Mouse (Mus musculus): ENCODE data around the gene AI464131. TPM values are rescaled to one million over a fixed set of nuclear protein-coding genes. Genes with fewer than 3 reads are reported as not detected.
A peak's percentile ranks its signal among the peaks of the same experiment; 100 is the strongest.

AI464131 gene
- 8.3 and 10.9 TPM in 2 replicates for polyA plus RNA-seq (2014; fragmentation: Nextera tagmentation; extraction: Ambion mirVana)

- H3K4me2 ChIP-seq (replicated peaks; ENCODE audit: low read depth, low read length) = peak within 1 kb of the TSS; percentile 64
- H3K36me3 ChIP-seq (ENCODE audit: control insufficient read depth, insufficient read depth, low read length) = no peaks in the 10 kb centered on the region
- peak within 1 kb of the TSS; percentile 42 for H3K4me3 ChIP-seq (ENCODE audit: low read depth, low read length)
- H3K9me3 ChIP-seq (ENCODE audit: control insufficient read depth, low read length) = no peaks in the 10 kb centered on the region
- peak; percentile 98 for DNase-seq (ENCODE audit: low spot score)
- no peak within 1 kb of the TSS for H3K27ac ChIP-seq (ENCODE audit: low read depth, low read length)
- peaks cover 13% of the 10 kb centered on the region for H3K4me1 ChIP-seq (replicated peaks; ENCODE audit: control insufficient read depth, insufficient read depth, low read length)
- ATAC-seq (ENCODE audit: low FRiP score) = peak; percentile 92
- H3K9ac ChIP-seq (ENCODE audit: low read depth, low read length) = peak within 1 kb of the TSS; percentile 47
- peaks cover 41% of the 10 kb centered on the region for H3K27me3 ChIP-seq (ENCODE audit: control insufficient read depth, insufficient read depth, low read length)
- WGBS = under 1% methylated on average over 18 of the region's 18 CpGs
These were observed at the start of gene AI464131 for GRCm38 (mm10) chr4:41502986-41503412. Gene AI464131 (minus strand): TSS chr4:41503076.

DNA sequence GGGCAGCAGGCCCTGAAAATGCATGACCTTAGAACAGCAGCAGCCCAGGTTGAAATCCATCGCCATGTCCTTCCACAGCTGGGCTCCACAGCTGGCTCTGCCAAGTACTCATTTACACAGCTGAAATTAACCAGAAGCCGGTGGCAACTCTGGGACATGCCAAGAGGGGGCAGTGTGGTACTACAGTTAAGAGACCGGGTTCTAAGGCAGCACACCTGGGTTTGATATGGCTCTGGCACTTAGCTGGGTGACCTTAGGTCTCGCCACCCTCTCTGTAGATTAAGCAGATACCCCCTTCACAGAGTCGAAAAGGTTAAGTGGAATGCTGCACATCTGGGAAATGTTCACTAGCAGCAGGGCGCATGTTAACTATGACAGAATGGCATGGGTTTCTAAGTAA, 49.7 kb upstream of the AI464131 start:
- 40% methylated on average over 6 of the region's 6 CpGs for WGBS
- Histone ChIP-seq H3K9me3 (ENCODE audit: control insufficient read depth, low read length) (no peaks in the 10 kb centered on the region), H3K4me3 (ENCODE audit: low read depth, low read length) (no peak overlapping the region), H3K4me2 (replicated peaks; ENCODE audit: low read depth, low read length) (no peak overlapping the region), H3K27ac (ENCODE audit: low read depth, low read length) (no peak overlapping the region), H3K27me3 (ENCODE audit: control insufficient read depth, insufficient read depth, low read length) (no peaks in the 10 kb centered on the region), H3K9ac (ENCODE audit: low read depth, low read length) (no peak overlapping the region), H3K4me1 (replicated peaks; ENCODE audit: control insufficient read depth, insufficient read depth, low read length) (no peaks in the 10 kb centered on the region), H3K36me3 (ENCODE audit: control insufficient read depth, insufficient read depth, low read length) (no peaks in the 10 kb centered on the region)
- peak; percentile 85 for DNase-seq (ENCODE audit: low spot score)
- peak; percentile 38; the same call in 1 of the 2 replicates for ATAC-seq (ENCODE audit: low FRiP score)

- no peak for ATAC-seq (ENCODE audit: low FRiP score)
- DNase-seq (ENCODE audit: low spot score) = no peak
- WGBS = 80% methylated on average over 1 of the region's 1 CpGs
- Histone ChIP-seq H3K4me2 (replicated peaks; ENCODE audit: low read depth, low read length) (no peak overlapping the region), H3K9ac (ENCODE audit: low read depth, low read length) (no peak overlapping the region), H3K4me3 (ENCODE audit: low read depth, low read length) (no peak overlapping the region), H3K4me1 (replicated peaks; ENCODE audit: control insufficient read depth, insufficient read depth, low read length) (no peaks in the 10 kb centered on the region), H3K27me3 (ENCODE audit: control insufficient read depth, insufficient read depth, low read length) (no peaks in the 10 kb centered on the region), H3K9me3 (ENCODE audit: control insufficient read depth, low read length) (no peaks in the 10 kb centered on the region), H3K27ac (ENCODE audit: low read depth, low read length) (no peak overlapping the region), H3K36me3 (ENCODE audit: control insufficient read depth, insufficient read depth, low read length) (no peaks in the 10 kb centered on the region)
These were observed 44.2 kb upstream of the AI464131 start for GRCm38 (mm10) chr4:41547086-41547485.

GRCm38 (mm10) chr4:41545985-41546384, 43.1 kb upstream of the AI464131 start:
- ATAC-seq (ENCODE audit: low FRiP score) = no peak
- no peak overlapping the region for H3K27ac ChIP-seq (ENCODE audit: low read depth, low read length)
- no peak overlapping the region for H3K4me2 ChIP-seq (replicated peaks; ENCODE audit: low read depth, low read length)
- no peak overlapping the region for H3K4me3 ChIP-seq (ENCODE audit: low read depth, low read length)
- peak; percentile 53 for DNase-seq (ENCODE audit: low spot score)
- H3K9ac ChIP-seq (ENCODE audit: low read depth, low read length) = no peak overlapping the region
- no peaks in the 10 kb centered on the region for H3K27me3 ChIP-seq (ENCODE audit: control insufficient read depth, insufficient read depth, low read length)
- 23% methylated on average over 8 of the region's 8 CpGs for WGBS
- H3K36me3 ChIP-seq (ENCODE audit: control insufficient read depth, insufficient read depth, low read length) = no peaks in the 10 kb centered on the region
- no peaks in the 10 kb centered on the region for H3K4me1 ChIP-seq (replicated peaks; ENCODE audit: control insufficient read depth, insufficient read depth, low read length)
- H3K9me3 ChIP-seq (ENCODE audit: control insufficient read depth, low read length) = no peaks in the 10 kb centered on the region

- no peak for ATAC-seq (ENCODE audit: low FRiP score)
- no peak for DNase-seq (ENCODE audit: low spot score)
- Histone ChIP-seq H3K9ac (ENCODE audit: low read depth, low read length) (no peak overlapping the region), H3K9me3 (ENCODE audit: control insufficient read depth, low read length) (no peaks in the 10 kb centered on the region), H3K27ac (ENCODE audit: low read depth, low read length) (no peak overlapping the region), H3K4me2 (replicated peaks; ENCODE audit: low read depth, low read length) (no peak overlapping the region), H3K36me3 (ENCODE audit: control insufficient read depth, insufficient read depth, low read length) (no peaks in the 10 kb centered on the region), H3K27me3 (ENCODE audit: control insufficient read depth, insufficient read depth, low read length) (no peaks in the 10 kb centered on the region), H3K4me1 (replicated peaks; ENCODE audit: control insufficient read depth, insufficient read depth, low read length) (no peaks in the 10 kb centered on the region), H3K4me3 (ENCODE audit: low read depth, low read length) (no peak overlapping the region)
- 85% methylated on average over 8 of the region's 8 CpGs for WGBS
These were observed 39.3 kb upstream of the AI464131 start for GRCm38 (mm10) chr4:41542136-41542535.

- Histone ChIP-seq H3K9ac (ENCODE audit: low read depth, low read length) (no peak overlapping the region), H3K27ac (ENCODE audit: low read depth, low read length) (no peak overlapping the region), H3K4me3 (ENCODE audit: low read depth, low read length) (no peak overlapping the region), H3K27me3 (ENCODE audit: control insufficient read depth, insufficient read depth, low read length) (no peaks in the 10 kb centered on the region), H3K9me3 (ENCODE audit: control insufficient read depth, low read length) (no peaks in the 10 kb centered on the region), H3K4me1 (replicated peaks; ENCODE audit: control insufficient read depth, insufficient read depth, low read length) (no peaks in the 10 kb centered on the region), H3K4me2 (replicated peaks; ENCODE audit: low read depth, low read length) (no peak overlapping the region), H3K36me3 (ENCODE audit: control insufficient read depth, insufficient read depth, low read length) (no peaks in the 10 kb centered on the region)
- ATAC-seq (ENCODE audit: low FRiP score) (no peak), DNase-seq (ENCODE audit: low spot score) (no peak)
- WGBS = 76% methylated on average over 5 of the region's 5 CpGs
These were observed 32.0 kb upstream of the AI464131 start for GRCm38 (mm10) chr4:41534866-41535265.

- Histone ChIP-seq H3K27ac (ENCODE audit: low read depth, low read length) (no peak overlapping the region), H3K4me1 (replicated peaks; ENCODE audit: control insufficient read depth, insufficient read depth, low read length) (peaks cover 12% of the 10 kb centered on the region), H3K36me3 (ENCODE audit: control insufficient read depth, insufficient read depth, low read length) (no peaks in the 10 kb centered on the region), H3K4me2 (replicated peaks; ENCODE audit: low read depth, low read length) (no peak overlapping the region), H3K27me3 (ENCODE audit: control insufficient read depth, insufficient read depth, low read length) (no peaks in the 10 kb centered on the region), H3K9ac (ENCODE audit: low read depth, low read length) (no peak overlapping the region), H3K9me3 (ENCODE audit: control insufficient read depth, low read length) (no peaks in the 10 kb centered on the region), H3K4me3 (ENCODE audit: low read depth, low read length) (no peak overlapping the region)
- no peak for ATAC-seq (ENCODE audit: low FRiP score)
- WGBS = 22% methylated on average over 6 of the region's 6 CpGs
- DNase-seq (ENCODE audit: low spot score) = peak; percentile 64
These were observed 29.5 kb upstream of the AI464131 start for GRCm38 (mm10) chr4:41532420-41532819.

DNA sequence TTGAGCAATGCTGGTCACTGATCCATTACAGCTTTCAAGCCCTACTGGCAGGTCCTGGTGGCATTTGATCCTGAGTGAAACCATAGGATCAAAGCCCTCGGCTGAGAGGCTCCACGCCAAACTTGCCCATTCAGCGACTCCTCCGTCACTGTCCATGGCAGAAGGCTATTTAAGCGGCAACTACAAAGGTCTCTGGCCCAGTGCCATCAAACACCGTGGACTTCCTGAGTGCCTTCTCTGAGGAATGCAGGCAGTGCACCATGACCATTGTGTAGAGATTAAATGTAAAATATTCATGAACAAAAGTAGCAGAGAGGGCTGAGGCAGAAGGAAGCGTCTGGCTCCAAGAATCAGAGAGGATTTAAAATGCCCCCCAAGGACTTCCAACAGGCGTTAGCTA, 25.1 kb upstream of the AI464131 start:
- H3K9ac ChIP-seq (ENCODE audit: low read depth, low read length) = no peak overlapping the region
- H3K4me3 ChIP-seq (ENCODE audit: low read depth, low read length) = no peak overlapping the region
- peaks cover 16% of the 10 kb centered on the region for H3K4me1 ChIP-seq (replicated peaks; ENCODE audit: control insufficient read depth, insufficient read depth, low read length)
- no peaks in the 10 kb centered on the region for H3K36me3 ChIP-seq (ENCODE audit: control insufficient read depth, insufficient read depth, low read length)
- peak; percentile 38 for DNase-seq (ENCODE audit: low spot score)
- WGBS = 25% methylated on average over 8 of the region's 8 CpGs
- H3K27ac ChIP-seq (ENCODE audit: low read depth, low read length) = peak overlapping the region; percentile 75
- 0 out of 2 replicates have a peak, but pooled peaks have one; percentile 36 for ATAC-seq (ENCODE audit: low FRiP score)
- H3K9me3 ChIP-seq (ENCODE audit: control insufficient read depth, low read length) = no peaks in the 10 kb centered on the region
- no peaks in the 10 kb centered on the region for H3K27me3 ChIP-seq (ENCODE audit: control insufficient read depth, insufficient read depth, low read length)
- H3K4me2 ChIP-seq (replicated peaks; ENCODE audit: low read depth, low read length) = no peak overlapping the region

DNA sequence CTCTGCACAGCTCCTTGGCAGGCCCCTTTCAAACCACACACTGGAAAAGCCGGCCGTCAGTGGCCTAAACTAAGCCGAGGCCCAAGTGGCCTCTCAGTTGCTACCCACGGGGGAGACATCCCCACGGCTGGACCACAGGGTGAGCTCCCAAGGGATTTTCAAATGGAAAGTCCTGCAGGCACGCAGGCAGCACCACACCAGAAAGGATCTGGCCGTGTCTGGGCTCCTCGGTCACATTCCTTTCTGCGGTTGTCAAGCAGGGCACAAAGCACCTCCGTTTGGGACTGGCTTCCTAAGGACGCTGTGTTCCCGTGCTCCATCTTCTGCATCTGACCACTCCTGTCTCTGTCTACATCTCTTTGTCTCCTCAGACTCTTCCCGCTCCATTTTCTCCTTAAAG, 24.2 kb upstream of the AI464131 start:
- H3K4me2 ChIP-seq (replicated peaks; ENCODE audit: low read depth, low read length) = peak overlapping the region; percentile 6; the same call in 1 of the 2 replicates
- H3K9me3 ChIP-seq (ENCODE audit: control insufficient read depth, low read length) = no peaks in the 10 kb centered on the region
- ATAC-seq (ENCODE audit: low FRiP score) (peak; percentile 42; the same call in 1 of the 2 replicates), DNase-seq (ENCODE audit: low spot score) (no peak)
- H3K4me1 ChIP-seq (replicated peaks; ENCODE audit: control insufficient read depth, insufficient read depth, low read length) = peaks cover 16% of the 10 kb centered on the region
- H3K9ac ChIP-seq (ENCODE audit: low read depth, low read length) = peak overlapping the region; percentile 17
- no peaks in the 10 kb centered on the region for H3K36me3 ChIP-seq (ENCODE audit: control insufficient read depth, insufficient read depth, low read length)
- 18% methylated on average over 13 of the region's 13 CpGs for WGBS
- no peaks in the 10 kb centered on the region for H3K27me3 ChIP-seq (ENCODE audit: control insufficient read depth, insufficient read depth, low read length)
- H3K4me3 ChIP-seq (ENCODE audit: low read depth, low read length) = no peak overlapping the region
- H3K27ac ChIP-seq (ENCODE audit: low read depth, low read length) = peak overlapping the region; percentile 75
